Mouse (Mus musculus) hindbrain, embryonic 10.5 days (tissue): ENCODE data around the gene Sox9. TPM values are rescaled to one million over a fixed set of nuclear protein-coding genes. Genes with fewer than 3 reads are reported as not detected.

Experiments
- DNase-seq: peaks from one replicate; pipeline ENCODE4 v3.0.0-alpha.2; 2017; ENCODE audit warnings: low spot score
- H3K27ac ChIP-seq: fragments of 300-500 bp; sonication (generic); 2 replicates; pipeline ENCODE4 v1.5.1; 2016; ENCODE audit warnings: mild to moderate bottlenecking, moderate library complexity
- H3K27me3 ChIP-seq: fragments of 300-500 bp; sonication (generic); 2 replicates; pipeline ENCODE4 v1.6.1; 2016; ENCODE audit warnings: mild to moderate bottlenecking; ENCODE audit not compliant: poor library complexity, insufficient read depth, severe bottlenecking
- H3K36me3 ChIP-seq: fragments of 300-500 bp; sonication (generic); 2 replicates; pipeline ENCODE4 v1.6.1; 2016; ENCODE audit warnings: mild to moderate bottlenecking, moderate library complexity
- H3K4me1 ChIP-seq: fragments of 300-500 bp; sonication (generic); replicated peaks from 2 replicates; pipeline ENCODE4 v1.6.1; 2016; ENCODE audit warnings: mild to moderate bottlenecking
- H3K4me3 ChIP-seq: fragments of 300-500 bp; sonication (generic); 2 replicates; pipeline ENCODE4 v1.5.1; 2016; ENCODE audit warnings: mild to moderate bottlenecking, moderate library complexity
- H3K9me3 ChIP-seq: fragments of 300-500 bp; sonication (generic); 2 replicates; pipeline ENCODE4 v1.6.1; 2016; ENCODE audit warnings: mild to moderate bottlenecking, moderate library complexity
- WGBS: fragments of 180-500 bp; shearing (Covaris S2); methylation state at CpG from one replicate; pipeline ENCODE4 v1.1.7; 2016; 5-methylcytosine and 5-hydroxymethylcytosine counted together
- polyA plus RNA-seq: library from polyadenylated mRNA; unstranded; fragments of >200 nt; fragmentation: Nextera tagmentation; extraction: Ambion mirVana; gene quantifications from 2 replicates; pipeline ENCODE4 v1.2.1, GENCODE M21; 2016

Gene Sox9
- 91.5 and 138 TPM in 2 replicates for polyA plus RNA-seq

DNA sequence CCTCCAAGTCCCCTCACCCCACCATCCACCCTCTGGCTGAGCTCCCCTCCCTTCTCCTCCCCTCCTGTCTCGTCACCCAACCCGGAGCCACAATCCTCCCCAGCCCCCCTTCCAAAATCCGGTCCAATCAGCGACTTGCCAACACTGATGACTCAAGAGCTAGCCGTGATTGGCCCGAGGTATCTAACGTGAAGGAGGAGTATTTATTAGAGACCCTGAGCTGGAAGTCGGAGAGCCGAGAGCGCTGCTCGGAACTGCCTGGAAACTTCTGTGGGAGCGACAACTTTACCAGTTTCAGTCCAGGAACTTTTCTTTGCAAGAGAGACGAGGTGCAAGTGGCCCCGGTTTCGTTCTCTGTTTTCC lies at the start of gene Sox9:
Sox9 (plus strand) TSS at position 231 of the 363 bp plus-strand sequence.
- peaks cover 55% of the 10 kb centered on the region for H3K27me3 ChIP-seq
- H3K36me3 ChIP-seq: peaks cover 25% of the 10 kb centered on the region
- H3K4me3 ChIP-seq: peak within 1 kb of the TSS; percentile 94
- H3K9me3 ChIP-seq: no peaks in the 10 kb centered on the region
- H3K27ac ChIP-seq: peak within 1 kb of the TSS; percentile 96
- WGBS: under 1% methylated on average over 15 of the region's 15 CpGs
- H3K4me1 ChIP-seq: peaks cover 79% of the 10 kb centered on the region
- peak; percentile 93 for DNase-seq

DNA sequence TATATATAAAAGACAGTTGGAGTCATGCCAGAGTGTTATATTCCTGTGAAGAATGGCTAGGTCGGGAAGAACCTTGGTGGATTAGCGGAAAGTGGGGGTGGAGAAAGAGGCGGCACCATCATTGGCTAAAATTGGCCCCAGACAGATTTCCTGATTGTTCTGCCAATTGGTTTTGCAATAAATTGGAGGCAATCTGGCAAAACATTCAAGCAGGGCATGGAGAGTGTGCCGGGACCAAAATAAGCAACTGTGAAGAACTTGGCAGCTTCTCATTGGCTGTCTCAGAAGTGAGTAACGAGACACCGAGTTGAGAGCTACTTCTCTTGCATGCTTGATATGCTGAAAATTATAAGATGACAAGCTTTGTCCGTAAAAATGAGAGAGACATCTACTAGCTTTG lies 49.6 kb upstream of the Sox9 start:
- Histone ChIP-seq H3K4me3 (no peak overlapping the region), H3K36me3 (no peaks in the 10 kb centered on the region), H3K27me3 (no peaks in the 10 kb centered on the region), H3K9me3 (no peaks in the 10 kb centered on the region), H3K4me1 (peaks cover 15% of the 10 kb centered on the region), H3K27ac (no peak overlapping the region)
- WGBS: 87% methylated on average over 7 of the region's 7 CpGs
- DNase-seq: no peak

DNA sequence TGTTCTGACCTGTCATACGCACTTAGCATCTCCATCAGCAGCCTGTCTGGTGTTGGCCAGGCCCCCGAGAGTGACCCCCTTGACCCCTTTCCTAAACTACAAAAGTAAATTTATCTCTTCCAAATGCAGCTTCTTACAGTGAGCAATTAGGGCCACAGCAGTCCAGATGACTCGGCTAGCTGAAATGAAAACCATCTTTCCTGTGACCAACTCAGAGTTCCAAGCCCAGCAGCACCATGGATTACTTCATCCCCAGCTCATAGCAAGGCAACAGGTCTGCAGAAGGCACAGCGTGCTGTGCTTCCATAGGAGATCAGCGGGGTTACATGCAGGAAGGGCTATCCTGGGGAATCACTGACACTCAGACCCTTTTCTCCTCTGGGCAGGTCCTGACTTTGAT lies 45.0 kb upstream of the Sox9 start:
- H3K9me3 ChIP-seq: no peaks in the 10 kb centered on the region
- no peaks in the 10 kb centered on the region for H3K36me3 ChIP-seq
- H3K4me1 ChIP-seq: 0 out of 2 replicates have a peak, but pooled peaks cover 4% of the 10 kb centered on the region
- no peaks in the 10 kb centered on the region for H3K27me3 ChIP-seq
- WGBS: 72% methylated on average over 5 of the region's 5 CpGs
- H3K27ac ChIP-seq: no peak overlapping the region
- DNase-seq: no peak
- H3K4me3 ChIP-seq: no peak overlapping the region

DNA sequence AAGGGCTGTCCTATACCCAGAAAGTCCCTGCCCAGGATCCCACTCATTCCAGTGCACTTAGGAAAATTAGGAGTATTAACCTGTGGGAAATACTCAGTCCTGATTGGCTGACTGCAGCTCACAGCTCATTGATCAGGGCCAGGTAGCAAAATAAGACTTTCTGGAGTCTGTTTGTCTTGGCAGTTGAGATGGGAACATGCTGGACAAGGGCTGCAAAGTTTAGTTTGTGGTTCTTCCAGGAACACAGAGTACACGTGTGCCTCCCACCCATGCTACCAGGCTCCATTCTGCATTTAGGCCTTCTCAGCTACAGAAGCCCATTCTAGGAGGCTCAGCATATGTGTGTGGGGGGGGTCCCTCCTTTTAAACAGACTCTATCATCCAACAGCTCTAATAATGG lies 42.3 kb upstream of the Sox9 start:
- 89% methylated on average over 1 of the region's 1 CpGs for WGBS
- Histone ChIP-seq H3K27me3 (no peaks in the 10 kb centered on the region), H3K4me3 (no peak overlapping the region), H3K4me1 (0 out of 2 replicates have a peak, but pooled peaks cover 4% of the 10 kb centered on the region), H3K36me3 (no peaks in the 10 kb centered on the region), H3K9me3 (no peaks in the 10 kb centered on the region), H3K27ac (no peak overlapping the region)
- DNase-seq: no peak

DNA sequence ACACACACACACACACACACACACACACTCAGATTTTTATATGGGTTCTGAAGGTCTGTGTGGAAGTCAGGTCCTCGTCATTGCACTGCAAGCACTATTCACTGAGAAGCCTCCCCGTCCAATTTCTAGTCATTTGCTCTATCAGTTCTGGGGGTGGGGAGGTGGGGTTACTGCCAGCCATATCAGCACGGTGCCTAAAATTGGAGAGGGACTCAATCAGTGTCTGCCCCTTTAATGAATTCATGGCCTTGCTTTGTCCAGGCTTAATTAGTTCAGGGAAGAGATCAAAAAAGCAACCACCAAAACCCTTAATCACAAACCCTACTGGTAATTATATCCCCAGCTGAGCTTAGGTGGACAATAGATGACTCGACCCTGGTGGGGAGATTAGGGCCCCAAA lies 25.5 kb upstream of the Sox9 start:
- Histone ChIP-seq H3K36me3 (no peaks in the 10 kb centered on the region), H3K27me3 (no peaks in the 10 kb centered on the region; the same call in none of the 2 replicates), H3K4me1 (peaks cover 23% of the 10 kb centered on the region), H3K27ac (peak overlapping the region; percentile 35), H3K4me3 (no peak overlapping the region), H3K9me3 (no peaks in the 10 kb centered on the region)
- WGBS: 34% methylated on average over 4 of the region's 4 CpGs
- no peak for DNase-seq

DNA sequence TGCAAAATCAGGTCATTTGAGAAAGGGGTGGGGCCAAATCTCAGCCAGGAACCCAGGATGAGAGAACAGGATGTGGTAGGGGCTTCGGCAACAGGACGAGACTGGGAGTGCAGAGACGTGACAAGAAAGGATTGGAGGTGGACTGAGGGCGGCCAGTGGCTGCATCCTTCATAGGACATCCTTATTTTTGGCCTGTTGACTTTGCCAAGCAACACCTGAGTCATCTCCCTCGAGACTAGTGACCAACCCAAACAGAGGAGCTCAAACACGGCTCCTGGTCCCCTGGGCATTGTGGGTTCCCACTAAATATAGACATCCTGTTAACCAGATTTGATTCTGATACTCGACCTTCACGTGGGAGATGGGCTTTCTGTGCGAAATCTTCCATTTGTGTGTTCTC lies 24.0 kb upstream of the Sox9 start:
- H3K4me3 ChIP-seq: no peak overlapping the region
- DNase-seq: no peak
- H3K9me3 ChIP-seq: no peaks in the 10 kb centered on the region
- 77% methylated on average over 9 of the region's 9 CpGs for WGBS
- H3K36me3 ChIP-seq: no peaks in the 10 kb centered on the region
- H3K4me1 ChIP-seq: peaks cover 23% of the 10 kb centered on the region
- H3K27me3 ChIP-seq: no peaks in the 10 kb centered on the region; the same call in none of the 2 replicates
- H3K27ac ChIP-seq: no peak overlapping the region

DNA sequence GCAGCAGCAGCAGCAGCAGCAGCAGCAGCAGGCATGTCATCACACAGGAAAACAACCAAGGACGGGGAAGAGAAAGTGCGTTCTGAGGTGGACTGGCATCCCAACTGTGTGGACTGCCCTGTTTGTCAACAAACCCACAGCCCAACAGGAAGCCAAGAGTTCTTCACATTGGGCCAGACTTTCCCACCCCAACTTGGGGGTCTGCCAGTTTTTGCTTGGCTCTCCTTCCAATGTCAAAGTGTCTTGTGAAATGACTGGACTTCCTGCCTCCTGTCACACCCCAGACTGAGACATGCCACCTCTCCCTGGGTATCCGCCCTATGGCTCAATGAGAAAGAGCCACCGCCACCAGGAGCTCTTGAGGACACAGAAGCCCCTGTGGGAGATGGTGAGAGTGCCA lies 15.1 kb upstream of the Sox9 start:
- no peak overlapping the region for H3K4me3 ChIP-seq
- DNase-seq: no peak
- H3K4me1 ChIP-seq: peaks cover 9% of the 10 kb centered on the region
- no peaks in the 10 kb centered on the region for H3K9me3 ChIP-seq
- 90% methylated on average over 4 of the region's 4 CpGs for WGBS
- no peaks in the 10 kb centered on the region for H3K36me3 ChIP-seq
- H3K27me3 ChIP-seq: no peaks in the 10 kb centered on the region
- no peak overlapping the region for H3K27ac ChIP-seq

DNA sequence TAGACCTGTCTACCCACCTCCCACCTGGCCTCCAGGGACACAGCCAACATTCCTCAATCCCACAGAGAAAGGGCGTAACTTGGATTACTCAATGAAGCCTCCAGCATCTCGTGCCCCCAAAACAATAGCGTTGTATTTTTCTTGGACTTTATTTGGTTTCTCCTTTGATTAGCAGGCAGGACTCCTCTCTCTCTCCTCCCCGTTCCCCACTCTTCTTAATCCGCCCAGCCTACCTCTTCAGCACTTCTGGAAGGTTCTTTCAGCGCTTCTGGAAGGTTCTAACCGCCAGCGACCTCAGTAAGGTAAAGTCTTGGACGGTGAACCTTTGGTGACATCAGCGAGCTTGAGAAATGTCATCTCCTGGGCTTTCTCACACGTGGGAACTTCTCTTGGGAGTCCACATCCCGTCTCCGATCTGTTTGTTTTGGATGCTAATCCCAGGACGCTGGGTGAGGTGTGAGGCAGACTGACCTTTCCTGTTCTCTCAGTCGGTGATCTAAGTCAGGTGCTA lies 14.4 kb upstream of the Sox9 start:
- Histone ChIP-seq H3K36me3 (no peaks in the 10 kb centered on the region), H3K4me3 (no peak overlapping the region), H3K27ac (no peak overlapping the region; the same call in 1 of the 2 replicates), H3K4me1 (peaks cover 9% of the 10 kb centered on the region), H3K9me3 (no peaks in the 10 kb centered on the region), H3K27me3 (no peaks in the 10 kb centered on the region)
- DNase-seq: no peak
- WGBS: 82% methylated on average over 15 of the region's 15 CpGs

DNA sequence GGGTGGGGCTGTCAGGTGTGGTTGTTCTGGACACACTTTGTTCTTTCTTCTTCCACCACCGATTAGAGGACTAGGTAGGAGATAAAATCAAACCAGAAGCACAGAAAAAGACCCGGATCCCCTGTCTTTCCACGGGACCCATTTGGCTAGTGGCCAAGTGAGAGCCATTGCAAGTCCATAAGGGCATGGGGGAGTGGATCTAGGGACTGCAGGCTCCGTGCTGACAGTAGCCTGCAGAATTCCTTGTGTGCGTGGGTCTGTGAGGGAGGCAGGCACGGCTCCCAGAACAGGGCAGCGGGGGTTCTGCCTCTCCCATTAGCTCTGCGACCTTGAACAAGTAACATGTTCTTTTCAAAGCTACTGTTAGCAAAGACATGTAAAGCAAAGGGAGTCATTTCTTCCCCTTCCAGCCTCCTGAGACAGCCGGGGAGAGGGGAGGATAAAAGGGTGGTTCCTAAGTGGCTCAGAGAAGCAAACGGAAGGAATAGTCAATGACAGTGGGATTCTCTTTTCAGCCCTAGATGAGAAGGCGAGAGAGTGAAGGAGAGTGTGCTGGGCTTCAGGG lies 9.2 kb upstream of the Sox9 start:
- DNase-seq: no peak
- Histone ChIP-seq H3K27me3 (peaks cover 27% of the 10 kb centered on the region), H3K36me3 (no peaks in the 10 kb centered on the region), H3K4me3 (no peak overlapping the region), H3K9me3 (no peaks in the 10 kb centered on the region), H3K27ac (peak overlapping the region; percentile 41), H3K4me1 (peaks cover 29% of the 10 kb centered on the region)
- whole genome bisulfite sequencing: 64% methylated on average over 11 of the region's 11 CpGs

DNA sequence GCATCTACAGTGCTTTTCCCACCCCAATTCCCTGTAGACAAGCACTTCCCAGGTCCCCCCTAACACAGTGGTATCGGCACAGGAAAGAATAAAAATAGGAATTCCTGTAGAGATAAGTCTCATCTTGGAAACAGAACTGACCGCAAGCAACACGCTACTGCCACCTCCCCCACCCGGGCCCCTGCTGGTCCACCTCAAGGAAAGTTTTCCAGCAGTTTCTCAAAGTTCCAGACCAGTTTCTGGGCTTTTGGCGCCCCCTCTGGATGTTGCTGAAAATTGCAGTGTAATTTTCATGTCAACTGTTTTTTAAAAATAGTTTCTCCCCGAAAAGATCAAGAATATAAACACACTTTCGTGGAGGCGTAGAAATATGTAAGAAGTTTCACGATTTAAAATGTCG lies 2.3 kb upstream of the Sox9 start:
- Histone ChIP-seq H3K36me3 (peaks cover 11% of the 10 kb centered on the region), H3K9me3 (no peaks in the 10 kb centered on the region), H3K4me3 (no peak overlapping the region), H3K27ac (peak overlapping the region; percentile 31), H3K4me1 (peaks cover 64% of the 10 kb centered on the region), H3K27me3 (peaks cover 67% of the 10 kb centered on the region)
- peak; percentile 69 for DNase-seq
- WGBS: 1% methylated on average over 10 of the region's 10 CpGs

DNA sequence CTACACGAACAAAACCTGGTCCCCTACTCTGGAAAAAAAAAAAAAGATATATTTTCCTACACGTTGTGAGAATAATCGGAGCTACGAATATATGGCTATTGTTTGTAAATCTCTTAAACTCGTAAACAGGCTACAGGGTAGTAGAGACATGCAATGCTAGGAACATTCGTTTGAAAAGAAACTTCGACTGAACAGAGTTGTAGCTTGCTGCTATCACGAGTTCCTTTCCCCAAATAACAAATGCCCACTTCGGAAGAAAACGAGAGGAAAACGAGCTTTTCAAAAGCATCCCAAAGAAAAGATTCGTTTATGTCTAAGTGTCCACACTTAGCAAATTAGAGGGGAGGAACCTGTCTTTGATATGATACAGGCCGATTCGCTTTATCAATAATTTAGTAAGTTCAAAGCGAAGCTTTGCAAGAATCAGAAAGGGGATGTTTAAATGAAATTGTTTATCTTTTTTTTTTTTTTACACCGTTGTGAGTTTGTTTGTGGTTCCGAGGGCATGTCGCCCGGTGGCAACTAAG lies 1.6 kb upstream of the Sox9 start:
- Histone ChIP-seq H3K27ac (peak overlapping the region; percentile 96), H3K4me3 (peak overlapping the region; percentile 94), H3K4me1 (peaks cover 71% of the 10 kb centered on the region), H3K36me3 (peaks cover 18% of the 10 kb centered on the region), H3K27me3 (peaks cover 70% of the 10 kb centered on the region), H3K9me3 (no peaks in the 10 kb centered on the region)
- DNase-seq: no peak
- WGBS: 4% methylated on average over 19 of the region's 19 CpGs

DNA sequence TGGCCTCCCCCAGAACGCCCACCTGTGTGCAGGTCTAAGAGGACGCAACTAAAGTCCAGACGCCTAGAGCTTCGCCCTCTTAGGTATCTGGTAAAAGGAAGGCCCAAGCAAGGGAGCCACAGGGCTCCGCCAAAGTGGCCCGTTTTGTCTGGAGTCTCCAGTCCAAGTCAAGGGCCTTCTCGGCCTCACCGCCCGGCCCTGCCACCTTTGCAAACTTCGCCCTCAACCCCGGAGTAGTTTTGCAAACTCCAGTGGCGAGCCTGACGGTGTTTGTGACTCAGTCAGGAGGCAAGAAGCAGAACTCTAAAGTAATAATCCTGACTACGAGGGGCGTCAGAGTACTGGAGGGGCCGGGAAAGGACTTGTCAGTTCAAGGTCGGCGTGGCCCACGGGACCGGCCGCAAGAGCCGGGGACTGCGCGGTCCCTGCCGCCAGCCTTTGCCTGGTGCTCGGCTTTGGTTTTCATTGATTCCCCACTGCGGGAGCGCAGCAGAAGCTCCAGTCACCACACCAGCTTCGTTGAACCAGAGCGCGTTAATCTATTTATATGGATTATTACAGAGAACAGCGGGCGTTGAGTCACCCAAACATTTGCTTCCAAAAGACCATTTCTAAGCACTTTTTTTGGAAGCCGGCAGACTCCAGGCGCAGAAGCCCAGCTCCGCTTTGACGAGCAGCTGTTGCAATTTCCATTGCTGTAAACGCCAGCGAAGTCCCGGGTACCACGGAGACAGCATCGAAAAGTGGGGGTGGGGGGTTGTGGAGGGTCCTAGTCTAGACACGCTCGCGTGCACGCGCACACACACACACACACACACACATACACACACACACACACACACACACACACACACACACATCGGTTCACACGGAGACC lies 751 bp upstream of the Sox9 start:
- Histone ChIP-seq H3K4me3 (peak overlapping the region; percentile 94), H3K27ac (peak overlapping the region; percentile 96), H3K9me3 (no peaks in the 10 kb centered on the region), H3K36me3 (peaks cover 22% of the 10 kb centered on the region), H3K4me1 (peaks cover 77% of the 10 kb centered on the region), H3K27me3 (peaks cover 62% of the 10 kb centered on the region)
- under 1% methylated on average over 49 of the region's 49 CpGs for WGBS
- peak; percentile 80 for DNase-seq
